Mouse (Mus musculus) CH12.LX (cell line): ENCODE measurements around the gene Lman1l. TPM values are rescaled to one million over a fixed set of nuclear protein-coding genes. Genes with fewer than 3 reads are reported as not detected.

Experiments used
- DNase-seq: peaks from one replicate; pipeline ENCODE4 v3.0.0-alpha.2; 2013; ENCODE audit errors: extremely low read depth
- H3K27ac ChIP-seq: 2 replicates; pipeline ENCODE4 v1.5.1; 2012; ENCODE audit warnings: low read depth, mild to moderate bottlenecking, control low read depth, moderate library complexity; ENCODE audit not compliant: insufficient read depth
- H3K27me3 ChIP-seq: replicated peaks from 2 replicates; pipeline ENCODE3; 2012; ENCODE audit warnings: inconsistent platforms
- H3K36me3 ChIP-seq, 2 experiments: replicated peaks in 1 of 2; 2 replicates each; pipeline versions ENCODE3 to v1.6.1; 2012; ENCODE audit warnings: inconsistent platforms in 1 of 2, low read length in 1 of 2, mild to moderate bottlenecking in 1 of 2, mixed read lengths in 1 of 2, moderate library complexity in 1 of 2; ENCODE audit not compliant: control insufficient read depth in 1 of 2, insufficient read depth in 1 of 2
- H3K4me1 ChIP-seq, 2 experiments: 2 replicates each; pipeline ENCODE4 v1.6.1; 2012; ENCODE audit warnings: inconsistent platforms in 1 of 2, moderate library complexity in 1 of 2; ENCODE audit not compliant: insufficient read depth in 2 of 2, control insufficient read depth in 1 of 2
- H3K4me2 ChIP-seq: 2 replicates; pipeline ENCODE4 v1.6.1; 2012; ENCODE audit warnings: low read depth, mild to moderate bottlenecking, control low read depth; ENCODE audit not compliant: poor library complexity, insufficient read depth, severe bottlenecking
- H3K4me3 ChIP-seq, 3 experiments: fragments of 150-350 bp in 1 of 3; sonication (generic) in 1 of 3; replicated peaks in 1 of 3; 2 replicates each; pipeline versions ENCODE3 to v1.5.1; 2011 to 2012; ENCODE audit warnings: low read depth in 2 of 3, low read length in 2 of 3, mild to moderate bottlenecking in 2 of 3, moderate library complexity in 2 of 3, control low read depth in 1 of 3, improper control_type of control experiment in 1 of 3, inconsistent platforms in 1 of 3, mixed read lengths in 1 of 3; ENCODE audit not compliant: poor library complexity in 1 of 3
- H3K79me2 ChIP-seq: replicated peaks from 2 replicates; pipeline ENCODE4 v1.6.1; 2012; ENCODE audit warnings: mild to moderate bottlenecking, moderate library complexity; ENCODE audit not compliant: control insufficient read depth, poor library complexity, insufficient read depth, severe bottlenecking; ENCODE audit errors: extremely low read depth
- H3K9ac ChIP-seq: 2 replicates; pipeline ENCODE4 v1.6.1; 2012; ENCODE audit warnings: low read depth, mild to moderate bottlenecking, control low read depth, moderate library complexity; ENCODE audit not compliant: insufficient read depth
- H3K9me3 ChIP-seq: replicated peaks from 2 replicates; pipeline ENCODE3; 2012; ENCODE audit warnings: low read length, inconsistent platforms, mixed read lengths
- BHLHE40 ChIP-seq: IDR thresholded peaks from 2 replicates; pipeline ENCODE4 v1.6.1; 2011; ENCODE audit warnings: mild to moderate bottlenecking, low read depth, low read length, improper control_type of control experiment
- CHD1 ChIP-seq: IDR thresholded peaks from 2 replicates; pipeline ENCODE4 v1.6.1; 2012; ENCODE audit warnings: low read depth, low read length, improper control_type of control experiment, inconsistent platforms
- CHD2 ChIP-seq: IDR thresholded peaks from 2 replicates; pipeline ENCODE4 v1.6.1; 2011; ENCODE audit warnings: low read length, improper control_type of control experiment
- CTCF ChIP-seq, 2 experiments: IDR thresholded peaks in 1 of 2; conservative IDR thresholded peaks in 1 of 2; 2 replicates each; pipeline ENCODE4 v1.5.1; 2011 to 2012; ENCODE audit warnings: low read depth in 2 of 2, low read length in 2 of 2, improper control_type of control experiment in 1 of 2, inconsistent platforms in 1 of 2, mild to moderate bottlenecking in 1 of 2, moderate library complexity in 1 of 2
- E2F4 ChIP-seq: IDR thresholded peaks from 2 replicates; pipeline ENCODE4 v1.6.1; 2011; ENCODE audit warnings: low read depth, low read length, improper control_type of control experiment; ENCODE audit not compliant: insufficient replicate concordance
- ELF1 ChIP-seq: IDR thresholded peaks from 2 replicates; pipeline ENCODE4 v1.6.1; 2014; ENCODE audit warnings: low read depth, mild to moderate bottlenecking, inconsistent platforms, low read length, improper control_type of control experiment
- EP300 ChIP-seq: IDR thresholded peaks from 2 replicates; pipeline ENCODE4 v1.6.1; 2011; ENCODE audit warnings: low read length, improper control_type of control experiment
- ETS1 ChIP-seq: conservative IDR thresholded peaks from 2 replicates; pipeline ENCODE4 v1.6.1; 2012; ENCODE audit warnings: low read depth, mild to moderate bottlenecking, inconsistent platforms, low read length, improper control_type of control experiment, moderate library complexity
- GABPA ChIP-seq: IDR thresholded peaks from 2 replicates; pipeline ENCODE4 v1.6.1; 2012; ENCODE audit warnings: low read depth, low read length, improper control_type of control experiment, inconsistent platforms; ENCODE audit not compliant: insufficient replicate concordance
- HCFC1 ChIP-seq: IDR thresholded peaks from 2 replicates; pipeline ENCODE4 v1.6.1; 2012; ENCODE audit warnings: low read depth, mild to moderate bottlenecking, inconsistent platforms, low read length, improper control_type of control experiment
- IRF4 ChIP-seq: IDR thresholded peaks from 2 replicates; pipeline ENCODE4 v1.6.1; 2014; ENCODE audit warnings: low read depth, mild to moderate bottlenecking, inconsistent platforms, low read length, improper control_type of control experiment
- JUN ChIP-seq: IDR thresholded peaks from 2 replicates; pipeline ENCODE4 v1.6.1; 2011; ENCODE audit warnings: low read depth, mild to moderate bottlenecking, low read length, improper control_type of control experiment, moderate library complexity; ENCODE audit not compliant: insufficient read depth
- JUND ChIP-seq: conservative IDR thresholded peaks from 2 replicates; pipeline ENCODE4 v1.6.1; 2011; ENCODE audit warnings: low read depth, low read length, improper control_type of control experiment
- KAT2A ChIP-seq: IDR thresholded peaks from 2 replicates; pipeline ENCODE4 v1.6.1; 2012; ENCODE audit warnings: low read length, improper control_type of control experiment, inconsistent platforms; ENCODE audit not compliant: insufficient replicate concordance
- MAFK ChIP-seq: IDR thresholded peaks from 2 replicates; pipeline ENCODE4 v1.6.1; 2011; ENCODE audit warnings: low read length, improper control_type of control experiment; ENCODE audit not compliant: insufficient replicate concordance
- MAX ChIP-seq: IDR thresholded peaks from 2 replicates; pipeline ENCODE4 v1.6.1; 2011; ENCODE audit warnings: low read length, improper control_type of control experiment
- MAZ ChIP-seq: IDR thresholded peaks from 2 replicates; pipeline ENCODE4 v1.6.1; 2012; ENCODE audit warnings: low read depth, mild to moderate bottlenecking, inconsistent platforms, low read length, improper control_type of control experiment, moderate library complexity
- MEF2A ChIP-seq: IDR thresholded peaks from 2 replicates; pipeline ENCODE4 v1.6.1; 2014; ENCODE audit warnings: low read depth, mild to moderate bottlenecking, inconsistent platforms, low read length, improper control_type of control experiment, borderline replicate concordance
- MXI1 ChIP-seq: IDR thresholded peaks from 2 replicates; pipeline ENCODE4 v1.6.1; 2011; ENCODE audit warnings: mild to moderate bottlenecking, low read depth, low read length, improper control_type of control experiment
- MYC ChIP-seq: IDR thresholded peaks from 2 replicates; pipeline ENCODE4 v1.6.1; 2011; ENCODE audit warnings: low read depth, mild to moderate bottlenecking, improper control_type of control experiment, low read length
- NELFE ChIP-seq: IDR thresholded peaks from 2 replicates; pipeline ENCODE4 v1.6.1; 2011; ENCODE audit warnings: low read depth, low read length, improper control_type of control experiment
- NRF1 ChIP-seq: IDR thresholded peaks from 2 replicates; pipeline ENCODE4 v1.6.1; 2014; ENCODE audit warnings: low read depth, mild to moderate bottlenecking, inconsistent platforms, low read length, improper control_type of control experiment, moderate library complexity
- PAX5 ChIP-seq: IDR thresholded peaks from 2 replicates; pipeline ENCODE4 v1.6.1; 2012; ENCODE audit warnings: low read length, inconsistent platforms, mixed read lengths
- POLR2A ChIP-seq: IDR thresholded peaks from 2 replicates; pipeline ENCODE4 v1.6.1; 2011; ENCODE audit warnings: low read depth, mild to moderate bottlenecking, improper control_type of control experiment, low read length
- POLR2AphosphoS2 ChIP-seq: IDR thresholded peaks from 2 replicates; pipeline ENCODE4 v1.6.1; 2011; ENCODE audit warnings: low read depth, low read length, improper control_type of control experiment
- RAD21 ChIP-seq: IDR thresholded peaks from 2 replicates; pipeline ENCODE4 v1.6.1; 2011; ENCODE audit warnings: low read depth, mild to moderate bottlenecking, low read length, improper control_type of control experiment, moderate library complexity
- RCOR1 ChIP-seq: conservative IDR thresholded peaks from 2 replicates; pipeline ENCODE4 v1.6.1; 2012; ENCODE audit warnings: low read depth, mild to moderate bottlenecking, inconsistent platforms, low read length, improper control_type of control experiment
- SIN3A ChIP-seq: IDR thresholded peaks from 2 replicates; pipeline ENCODE4 v1.6.1; 2012; ENCODE audit warnings: low read length, improper control_type of control experiment, inconsistent platforms
- SMC3 ChIP-seq: IDR thresholded peaks from 2 replicates; pipeline ENCODE4 v1.6.1; 2011; ENCODE audit warnings: low read depth, low read length, improper control_type of control experiment
- TBP ChIP-seq: conservative IDR thresholded peaks from 2 replicates; pipeline ENCODE4 v1.6.1; 2011; ENCODE audit warnings: low read depth, low read length, improper control_type of control experiment
- TCF12 ChIP-seq: IDR thresholded peaks from 2 replicates; pipeline ENCODE4 v1.6.1; 2014; ENCODE audit warnings: low read depth, mild to moderate bottlenecking, inconsistent platforms, low read length, improper control_type of control experiment
- UBTF ChIP-seq: IDR thresholded peaks from 2 replicates; pipeline ENCODE4 v1.6.1; 2012; ENCODE audit warnings: low read depth, mild to moderate bottlenecking, inconsistent platforms, low read length, improper control_type of control experiment, moderate library complexity
- USF1 ChIP-seq: IDR thresholded peaks from 2 replicates; pipeline ENCODE4 v1.6.1; 2014; ENCODE audit warnings: low read depth, mild to moderate bottlenecking, inconsistent platforms, low read length, improper control_type of control experiment
- USF2 ChIP-seq: conservative IDR thresholded peaks from 2 replicates; pipeline ENCODE4 v1.6.1; 2011; ENCODE audit warnings: low read depth, low read length, improper control_type of control experiment
- ZC3H11A ChIP-seq: IDR thresholded peaks from 2 replicates; pipeline ENCODE4 v1.6.1; 2012; ENCODE audit warnings: low read depth, mild to moderate bottlenecking, inconsistent platforms, low read length, improper control_type of control experiment
- ZKSCAN1 ChIP-seq: IDR thresholded peaks from 2 replicates; pipeline ENCODE4 v1.6.1; 2012; ENCODE audit warnings: low read depth, inconsistent platforms, low read length, improper control_type of control experiment, borderline replicate concordance
- ZMIZ1 ChIP-seq: IDR thresholded peaks from 2 replicates; pipeline ENCODE4 v1.6.1; 2012; ENCODE audit warnings: low read depth, mild to moderate bottlenecking, inconsistent platforms, low read length, improper control_type of control experiment
- ZNF384 ChIP-seq: IDR thresholded peaks from 2 replicates; pipeline ENCODE4 v1.6.1; 2012; ENCODE audit warnings: low read depth, low read length, improper control_type of control experiment, inconsistent platforms
- dilution Hi-C: fragments of 300-500 bp; cut with MboI; formaldehyde crosslinking; loops from 2 replicates; pipeline ENCODE4 v1.14.3; 2020; ENCODE audit warnings: low sequenced_read_pairs; ENCODE audit not compliant: extremely low pct_unique_long_range_greater_than_20kb, extremely low pct_ligation_motif_present
- in situ Hi-C: fragments of 300-500 bp; cut with MboI; formaldehyde crosslinking; loops from 3 replicates; pipeline ENCODE4 v1.14.3; 2019; ENCODE audit warnings: low sequenced_read_pairs, low pct_ligation_motif_present, low pct_unique_long_range_greater_than_20kb, mixed read lengths
- polyA plus RNA-seq: library from polyadenylated mRNA; unstranded; fragments of >175 nt; gene quantifications from 2 replicates; pipeline ENCODE4 v1.2.1, GENCODE M21; 2012; ENCODE audit warnings: low read depth; ENCODE audit not compliant: insufficient read length
- total RNA-seq, 2 experiments: library from RNA; depleted of rRNA; stranded (reverse); fragments of 300-350 nt in 1 of 2; fragments of >200 nt in 1 of 2; gene quantifications; 2 replicates each; pipeline ENCODE4 v1.2.3; 2012 to 2014

The Lman1l gene
- total and polyA plus RNA-seq, 3 experiments, result 0.19 TPM; not detected in 2

- dilution Hi-C loops (no loop called here), in situ Hi-C loops (loop anchor here (5.0 to 10.0 kb wide), 2 partner anchors 63 to 339 kb away; no protein-coding TSS in a partner anchor)
- Histone ChIP-seq H3K79me2 (no peaks in the 10 kb centered on the region), H3K9me3 (peaks cover 2% of the 10 kb centered on the region), H3K4me3 (peak overlapping the region in 2 of 3 experiments; percentile 9 to 10), H3K27ac (no peak overlapping the region), H3K4me2 (peak overlapping the region; percentile 52), H3K9ac (0 out of 2 replicates have a peak overlapping the region, but pooled peaks have one; percentile 7), H3K4me1 (peaks cover 9 to 43% of the 10 kb centered on the region in 2 experiments), H3K27me3 (no peaks in the 10 kb centered on the region), H3K36me3 (no peaks in the 10 kb centered on the region)
- TF ChIP-seq NELFE (peak; percentile 15; the same call in 1 of the 2 replicates), BHLHE40 (peak; percentile 81), MXI1 (no peak), MAX (peak; percentile 76), TBP (no peak), USF2 (peak; percentile 92), EP300 (no peak), ZKSCAN1 (no peak), MEF2A (0 out of 2 replicates have a peak, but pooled peaks have one; percentile 12), RCOR1 (no peak), RAD21 (no peak; the same call in none of the 2 replicates), SIN3A (peak; percentile 39), MYC (peak; percentile 38; the same call in 1 of the 2 replicates), ETS1 (no peak), UBTF (no peak), ZMIZ1 (no peak), PAX5 (no peak), POLR2A (peak; percentile 65), ZC3H11A (peak; percentile 92), GABPA (no peak), JUN (no peak), CHD1 (no peak), IRF4 (0 out of 2 replicates have a peak, but pooled peaks have one; percentile 54), MAFK (no peak), JUND (peak; percentile 26; the same call in 1 of the 2 replicates), CHD2 (no peak), SMC3 (peak; percentile 99), USF1 (peak; percentile 93), NRF1 (no peak), ELF1 (no peak; the same call in 1 of the 2 replicates), HCFC1 (peak; percentile 54), TCF12 (peak; percentile 54; the same call in 1 of the 2 replicates), CTCF (conservative IDR thresholded peaks at IDR 0.05 in 1 of 2, IDR thresholded peaks at IDR 0.05 in 1 of 2; ENCODE audit: low read depth in 2 of 2, low read length in 2 of 2) (peak; percentile 39 to 98; a peak in 3 of 4 replicates), MAZ (peak; percentile 71; the same call in 1 of the 2 replicates), ZNF384 (no peak), KAT2A (no peak), E2F4 (no peak), POLR2AphosphoS2 (no peak)
- DNase-seq, result peak; percentile 97
These were observed 35.2 kb upstream of the Lman1l start for GRCm38 (mm10) chr9:57655749-57656148.
